Mouse (Mus musculus): ENCODE data around the gene Neurod4.

DNA sequence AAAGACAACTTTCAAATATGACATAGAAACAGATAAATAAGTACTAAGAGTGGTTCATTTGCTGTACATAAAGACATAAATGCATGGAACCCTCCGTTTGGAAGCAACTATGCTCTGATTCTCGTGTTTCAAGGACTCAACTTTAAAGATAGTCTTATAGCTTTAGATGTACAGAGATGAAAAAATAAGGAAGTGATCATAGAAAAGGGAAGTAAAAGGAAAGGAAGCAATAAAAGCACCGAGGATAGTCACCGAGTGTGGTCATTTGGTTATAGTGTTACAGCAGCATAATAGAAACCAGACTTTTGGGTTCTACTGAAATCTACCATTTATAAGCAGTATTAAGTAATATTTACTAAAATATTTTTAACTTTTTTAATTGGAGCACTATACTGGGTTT lies 38.7 kb upstream of the Neurod4 start:
- no peak for TF ChIP-seq CTCF (IDR thresholded peaks at IDR 0.05; ENCODE audit: control insufficient read depth, insufficient read depth, low read length)
- TF ChIP-seq POLR2A (IDR thresholded peaks at IDR 0.05; ENCODE audit: borderline replicate concordance, control insufficient read depth, low read depth, low read length) = no peak
